Mouse (Mus musculus): ENCODE measurements around the gene Snrpa1.

DNA sequence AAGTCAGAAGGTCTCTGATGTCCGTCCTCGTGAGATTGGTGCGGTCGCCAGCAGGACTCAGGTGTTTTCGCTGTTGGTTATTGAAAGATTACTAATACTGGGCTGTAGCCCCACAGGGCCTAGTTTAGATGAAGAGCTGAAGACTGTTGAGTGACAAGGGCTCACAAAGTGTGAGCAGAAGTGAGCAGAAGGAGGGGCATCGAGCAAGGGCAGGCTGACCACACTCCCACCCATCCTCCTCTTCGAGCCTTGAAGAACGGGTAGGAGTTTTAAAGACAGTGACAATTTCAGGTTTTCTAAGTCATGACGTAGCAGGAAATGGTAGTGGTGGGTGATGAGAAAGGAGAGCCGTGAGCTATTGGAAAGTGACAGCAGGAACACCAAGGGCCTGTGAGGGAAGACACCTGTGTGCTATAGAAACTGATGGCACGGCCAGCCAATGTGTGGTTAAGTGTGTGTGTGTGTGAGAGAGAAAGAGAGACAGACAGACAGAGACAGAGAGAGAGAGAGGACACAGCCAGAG, 57.1 kb downstream of the Snrpa1 start:
- TF ChIP-seq CTCF (IDR thresholded peaks at IDR 0.05; ENCODE audit: extremely low read depth, insufficient read depth, low read length) (no peak), POLR2A (IDR thresholded peaks at IDR 0.05; ENCODE audit: extremely low read depth, insufficient read depth, low read length) (no peak)
